ENCODE assay signal across 9 mouse cellular contexts in the genomic region with DNA sequence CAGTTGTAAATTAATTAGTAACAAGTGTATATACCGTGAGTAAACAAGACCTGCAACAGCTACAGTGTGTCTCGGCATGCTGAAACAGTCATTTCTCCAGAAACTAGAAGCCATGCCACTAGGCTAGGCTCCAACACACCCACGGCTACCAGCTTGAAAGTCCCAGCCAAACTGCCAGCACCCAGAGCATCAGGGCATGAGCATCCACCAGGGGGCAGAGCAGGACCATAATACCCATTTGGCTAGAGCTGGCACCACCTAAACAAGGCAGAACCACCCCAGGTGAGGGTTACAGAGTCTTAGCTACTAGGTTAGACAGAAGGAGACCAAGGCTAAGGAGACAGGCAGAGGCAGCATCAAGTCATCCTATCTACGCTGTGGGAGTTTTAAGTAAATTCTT. TPM values are rescaled to one million over a fixed set of nuclear protein-coding genes. Genes with fewer than 3 reads are reported as not detected.
DNase-seq lines count a peak whose midpoint lies in the region; ATAC-seq and TF ChIP-seq lines count a peak whose summit lies in the region.
"Had no signal": no experiment of that assay in that cellular context is flagged by ENCODE, and none has a peak within 500 bp of the region (broad histone marks: within the 10 kb centered on the region; RNA-seq: fewer than 3 reads in every experiment).

No protein-coding gene starts in this region.

- H3K4me2 ChIP-seq in lung, embryonic 14.5 days, result peak overlapping the region; percentile 28; the same call in 1 of the 2 replicates
- H3K4me2 ChIP-seq: heart, embryonic 15.5 days had no signal

- DNase-seq in CD4-positive helper T cell, adult 2 months (ENCODE audit: low read depth, low spot score), result peak; percentile 57
- peak; percentile 79 for DNase-seq in adrenal gland, postnatal 25 days
- peak; percentile 83 for DNase-seq in embryonic facial prominence, embryonic 10.5 days (ENCODE audit: low spot score)
- DNase-seq in heart, adult 8-10 months (ENCODE audit: low spot score), result peak; percentile 62
- DNase-seq in kidney, postnatal 36 days, result peak; percentile 79 to 92
- DNase-seq in lung, embryonic 14.5 days, result peak; percentile 93
- DNase-seq in ovary, postnatal 14 days (ENCODE audit: low spot score), result peak; percentile 63
- DNase-seq in thymus, postnatal 0 days (ENCODE audit: low spot score), result peak; percentile 49

- H3K36me3 ChIP-seq in embryonic facial prominence, embryonic 10.5 days (replicated peaks), result no peaks in the 10 kb centered on the region
- H3K36me3 ChIP-seq in lung, embryonic 14.5 days (ENCODE audit: insufficient read depth), result no peaks in the 10 kb centered on the region
- H3K36me3 ChIP-seq: heart, embryonic 15.5 days had no signal

- H3K4me1 ChIP-seq in embryonic facial prominence, embryonic 10.5 days, result peaks cover 29% of the 10 kb centered on the region
- 0 out of 2 replicates have a peak, but pooled peaks cover 6% of the 10 kb centered on the region for H3K4me1 ChIP-seq in lung, embryonic 14.5 days (ENCODE audit: insufficient read depth)

- no peak overlapping the region for H3K9ac ChIP-seq in lung, embryonic 14.5 days
- H3K9ac ChIP-seq: heart, embryonic 15.5 days had no signal

- peaks cover 4% of the 10 kb centered on the region for H3K27me3 ChIP-seq in embryonic facial prominence, embryonic 10.5 days (replicated peaks; ENCODE audit: low read depth, poor library complexity, severe bottlenecking)
- H3K27me3 ChIP-seq in lung, embryonic 14.5 days (ENCODE audit: insufficient read depth, low read length), result no peaks in the 10 kb centered on the region

- no peak overlapping the region for H3K4me3 ChIP-seq in embryonic facial prominence, embryonic 10.5 days
- H3K4me3 ChIP-seq in lung, embryonic 14.5 days (ENCODE audit: low read depth, low read length), result no peak overlapping the region
- H3K4me3 ChIP-seq: heart, embryonic 15.5 days had no signal

- WGBS in embryonic facial prominence, embryonic 10.5 days, result 31% methylated on average over 4 of the region's 4 CpGs
- WGBS in lung, embryonic 14.5 days, result 21% methylated on average over 4 of the region's 4 CpGs

- peak; percentile 23; the same call in 1 of the 2 replicates for ATAC-seq in lung, embryonic 14.5 days (ENCODE audit: insufficient read depth)

- H3K9me3 ChIP-seq in embryonic facial prominence, embryonic 10.5 days, result no peaks in the 10 kb centered on the region
- no peaks in the 10 kb centered on the region for H3K9me3 ChIP-seq in lung, embryonic 14.5 days (ENCODE audit: low read depth, low read length)
- H3K9me3 ChIP-seq: heart, embryonic 15.5 days had no signal

- TF ChIP-seq CTCF in lung, embryonic 14.5 days (IDR thresholded peaks at IDR 0.05; ENCODE audit: low read depth), result peak; percentile 97

- H3K27ac ChIP-seq in embryonic facial prominence, embryonic 10.5 days (replicated peaks), result no peak overlapping the region
- H3K27ac ChIP-seq in lung, embryonic 14.5 days (ENCODE audit: low read depth), result no peak overlapping the region
- H3K27ac ChIP-seq: heart, embryonic 15.5 days had no signal

RNA-seq across cellular contexts. Expression of a gene that starts 55.6 kb away (rescaled TPM):
- 0.36 TPM in 1 of 2 replicates, not detected in the other for total RNA-seq in adrenal gland, postnatal 25 days (2021)
- not detected in 2 replicates for polyA plus RNA-seq in embryonic facial prominence, embryonic 10.5 days (2016; fragmentation: Nextera tagmentation; extraction: Ambion mirVana)
- under 1 TPM; 0.60 to 0.75 (median 0.64) TPM for total RNA-seq in heart, adult 8-10 months (2022)
- 0.15 TPM in 1 of 2 replicates, not detected in the other for polyA plus RNA-seq in lung, embryonic 14.5 days (2014; fragmentation: Nextera tagmentation; extraction: Ambion mirVana)
- 0.57 and 0.62 TPM in 2 replicates for polyA plus RNA-seq in thymus, postnatal 0 days (2015; fragmentation: Nextera tagmentation; extraction: Ambion mirVana)
